Mouse (Mus musculus): ENCODE data around the gene Rbfox1. TPM values are rescaled to one million over a fixed set of nuclear protein-coding genes. Genes with fewer than 3 reads are reported as not detected.

Rbfox1 gene
- polyA plus RNA-seq, 1 experiment from 2014 or later, result 2.9 TPM

GRCm38 (mm10) chr16:7212756-7213155, 1327.6 kb downstream of the Rbfox1 start:
- Histone ChIP-seq H3K9ac (no peak overlapping the region), H3K4me1 (no peaks in the 10 kb centered on the region), H3K4me2 (replicated peaks) (no peak overlapping the region), H3K4me3 (no peak overlapping the region), H3K36me3 (no peaks in the 10 kb centered on the region), H3K27me3 (no peaks in the 10 kb centered on the region), H3K9me3 (no peaks in the 10 kb centered on the region), H3K27ac (no peak overlapping the region)
- ATAC-seq (ENCODE audit: insufficient number of reproducible peaks, insufficient read depth, low FRiP score, low TSS enrichment), result no peak
- WGBS, result 64% methylated on average over 4 of the region's 4 CpGs

- Histone ChIP-seq H3K27me3 (no peaks in the 10 kb centered on the region), H3K9me3 (no peaks in the 10 kb centered on the region), H3K9ac (no peak overlapping the region), H3K4me3 (no peak overlapping the region), H3K4me1 (no peaks in the 10 kb centered on the region), H3K36me3 (no peaks in the 10 kb centered on the region), H3K27ac (no peak overlapping the region), H3K4me2 (replicated peaks) (no peak overlapping the region)
- WGBS, result 66% methylated on average over 2 of the region's 2 CpGs
- ATAC-seq (ENCODE audit: insufficient number of reproducible peaks, insufficient read depth, low FRiP score, low TSS enrichment), result no peak
Measured at GRCm38 (mm10) chr16:7223265-7223664, 1338.1 kb downstream of the Rbfox1 start.

DNA sequence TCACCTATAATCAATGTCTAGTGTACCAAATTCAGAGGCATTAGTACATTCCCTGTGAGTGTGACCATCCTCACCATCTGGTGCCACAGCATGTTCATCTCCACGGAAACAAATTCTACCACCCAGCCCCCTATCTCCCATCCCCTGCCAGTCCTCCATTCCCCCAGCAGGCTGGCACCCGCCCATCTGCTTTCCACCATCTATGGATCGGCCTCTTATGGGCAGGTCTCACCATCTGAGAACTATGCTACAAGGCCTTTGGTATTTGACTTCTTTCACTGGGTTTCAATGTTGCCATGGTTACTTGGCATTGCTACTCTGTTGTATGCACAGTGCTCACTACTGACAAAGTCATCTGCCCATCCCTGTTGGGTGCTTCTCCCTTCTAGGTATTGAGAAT, 1340.8 kb downstream of the Rbfox1 start:
- no peaks in the 10 kb centered on the region for H3K9me3 ChIP-seq
- H3K4me2 ChIP-seq (replicated peaks), result no peak overlapping the region
- H3K27ac ChIP-seq, result no peak overlapping the region
- H3K9ac ChIP-seq, result no peak overlapping the region
- ATAC-seq (ENCODE audit: insufficient number of reproducible peaks, insufficient read depth, low FRiP score, low TSS enrichment), result no peak
- no peaks in the 10 kb centered on the region for H3K27me3 ChIP-seq
- no peak overlapping the region for H3K4me3 ChIP-seq
- 87% methylated on average over 3 of the region's 3 CpGs for WGBS
- no peaks in the 10 kb centered on the region for H3K36me3 ChIP-seq
- H3K4me1 ChIP-seq, result no peaks in the 10 kb centered on the region

DNA sequence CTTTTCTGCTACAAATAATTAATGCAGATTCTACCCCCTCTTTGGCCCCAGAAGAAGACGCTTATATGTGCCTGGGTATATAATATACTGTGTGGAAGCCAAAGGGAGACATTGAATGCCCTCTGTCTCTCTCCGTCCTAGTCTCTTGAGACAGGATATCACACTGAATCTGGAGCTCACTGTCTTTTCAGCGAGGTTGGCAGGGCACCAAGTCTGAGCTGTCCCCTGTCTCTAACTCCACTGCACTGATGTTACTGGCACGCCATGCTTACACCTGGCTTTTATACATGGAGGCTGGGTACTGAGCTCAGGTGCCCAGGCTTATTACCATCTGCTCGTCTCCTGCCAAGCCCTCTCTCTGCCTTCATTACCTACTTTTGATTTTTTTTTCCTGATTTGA, 1343.1 kb downstream of the Rbfox1 start:
- no peaks in the 10 kb centered on the region for H3K4me1 ChIP-seq
- WGBS, result 81% methylated on average over 5 of the region's 5 CpGs
- H3K4me3 ChIP-seq, result no peak overlapping the region
- no peak overlapping the region for H3K9ac ChIP-seq
- no peak overlapping the region for H3K27ac ChIP-seq
- H3K4me2 ChIP-seq (replicated peaks), result no peak overlapping the region
- no peak for ATAC-seq (ENCODE audit: insufficient number of reproducible peaks, insufficient read depth, low FRiP score, low TSS enrichment)
- H3K9me3 ChIP-seq, result no peaks in the 10 kb centered on the region
- H3K36me3 ChIP-seq, result no peaks in the 10 kb centered on the region
- H3K27me3 ChIP-seq, result no peaks in the 10 kb centered on the region

- H3K27me3 ChIP-seq, result no peaks in the 10 kb centered on the region
- H3K4me1 ChIP-seq, result no peaks in the 10 kb centered on the region
- no peak overlapping the region for H3K4me2 ChIP-seq (replicated peaks)
- no peaks in the 10 kb centered on the region for H3K9me3 ChIP-seq
- no peaks in the 10 kb centered on the region for H3K36me3 ChIP-seq
- no peak overlapping the region for H3K27ac ChIP-seq
- no peak for ATAC-seq (ENCODE audit: insufficient number of reproducible peaks, insufficient read depth, low FRiP score, low TSS enrichment)
- 64% methylated on average over 4 of the region's 4 CpGs for WGBS
- no peak overlapping the region for H3K4me3 ChIP-seq
- H3K9ac ChIP-seq, result no peak overlapping the region
Measured at GRCm38 (mm10) chr16:7229232-7229631, 1344.1 kb downstream of the Rbfox1 start.

DNA sequence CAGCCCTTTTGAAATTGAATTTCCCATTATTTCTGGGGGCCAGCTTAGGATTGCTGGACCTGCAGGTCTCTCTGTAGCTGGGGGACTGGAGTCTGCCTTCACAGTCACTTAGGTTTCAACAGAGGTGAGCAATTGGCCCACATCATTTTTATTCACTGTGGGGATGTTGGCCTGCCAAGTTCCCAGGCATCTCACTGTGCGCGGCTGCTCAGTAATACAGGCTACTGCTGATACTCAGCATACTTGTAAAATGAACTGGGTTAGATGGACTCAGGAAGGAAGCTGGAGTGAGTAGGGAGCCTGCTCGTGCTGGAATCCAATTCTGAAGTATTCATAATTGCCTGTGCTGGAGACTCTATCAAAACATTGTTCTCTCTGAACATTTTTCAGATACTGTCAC, 1356.5 kb downstream of the Rbfox1 start:
- no peak overlapping the region for H3K4me2 ChIP-seq (replicated peaks)
- H3K27ac ChIP-seq, result no peak overlapping the region
- no peaks in the 10 kb centered on the region for H3K4me1 ChIP-seq
- no peaks in the 10 kb centered on the region for H3K36me3 ChIP-seq
- no peak for ATAC-seq (ENCODE audit: insufficient number of reproducible peaks, insufficient read depth, low FRiP score, low TSS enrichment)
- no peak overlapping the region for H3K4me3 ChIP-seq
- no peaks in the 10 kb centered on the region for H3K27me3 ChIP-seq
- WGBS, result 65% methylated on average over 3 of the region's 3 CpGs
- no peak overlapping the region for H3K9ac ChIP-seq
- no peaks in the 10 kb centered on the region for H3K9me3 ChIP-seq

- H3K27ac ChIP-seq, result no peak overlapping the region
- no peak overlapping the region for H3K9ac ChIP-seq
- H3K27me3 ChIP-seq, result no peaks in the 10 kb centered on the region
- H3K4me1 ChIP-seq, result no peaks in the 10 kb centered on the region
- WGBS, result 81% methylated on average over 3 of the region's 3 CpGs
- H3K4me3 ChIP-seq, result no peak overlapping the region
- no peak overlapping the region for H3K4me2 ChIP-seq (replicated peaks)
- H3K9me3 ChIP-seq, result no peaks in the 10 kb centered on the region
- ATAC-seq (ENCODE audit: insufficient number of reproducible peaks, insufficient read depth, low FRiP score, low TSS enrichment), result no peak
- H3K36me3 ChIP-seq, result no peaks in the 10 kb centered on the region
Measured at GRCm38 (mm10) chr16:7242501-7242900, 1357.3 kb downstream of the Rbfox1 start.

DNA sequence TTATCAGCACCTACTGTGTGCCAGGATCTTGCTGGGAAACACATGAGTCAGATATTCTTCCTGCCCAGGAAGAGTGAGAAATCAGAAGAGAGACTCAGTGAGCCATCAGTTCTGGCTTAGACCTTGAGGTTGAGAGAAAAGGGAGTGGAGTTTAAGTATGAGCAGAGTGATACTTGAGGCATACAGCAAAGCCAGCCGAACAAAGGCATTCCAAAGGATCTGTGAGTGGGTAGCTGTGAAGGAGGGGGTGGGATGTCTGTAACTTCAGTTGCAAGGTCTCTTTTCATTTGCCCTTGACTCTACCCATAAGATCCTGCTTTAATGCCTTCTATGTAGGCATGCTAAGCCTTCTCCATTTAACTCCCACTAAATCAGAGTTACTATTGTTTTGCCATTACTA, 1359.2 kb downstream of the Rbfox1 start:
- H3K4me3 ChIP-seq, result no peak overlapping the region
- no peaks in the 10 kb centered on the region for H3K9me3 ChIP-seq
- no peak overlapping the region for H3K27ac ChIP-seq
- no peaks in the 10 kb centered on the region for H3K4me1 ChIP-seq
- no peaks in the 10 kb centered on the region for H3K27me3 ChIP-seq
- H3K9ac ChIP-seq, result no peak overlapping the region
- 73% methylated on average over 1 of the region's 1 CpGs for whole genome bisulfite sequencing
- no peaks in the 10 kb centered on the region for H3K36me3 ChIP-seq
- no peak overlapping the region for H3K4me2 ChIP-seq (replicated peaks)
- ATAC-seq (ENCODE audit: insufficient number of reproducible peaks, insufficient read depth, low FRiP score, low TSS enrichment), result no peak

- ATAC-seq (ENCODE audit: insufficient number of reproducible peaks, insufficient read depth, low FRiP score, low TSS enrichment), result no peak
- WGBS, result 78% methylated on average over 4 of the region's 4 CpGs
Measured at GRCm38 (mm10) chr16:7251696-7252095, 1366.5 kb downstream of the Rbfox1 start.

GRCm38 (mm10) chr16:7257366-7257765, 1372.2 kb downstream of the Rbfox1 start:
- no peaks in the 10 kb centered on the region for H3K4me1 ChIP-seq
- 90% methylated on average over 4 of the region's 4 CpGs for WGBS

More at GRCm38 (mm10) chr16:7251696-7252095, 1366.5 kb downstream of the Rbfox1 start:
- Histone ChIP-seq H3K4me2 (replicated peaks) (no peak overlapping the region), H3K27ac (no peak overlapping the region), H3K4me3 (no peak overlapping the region), H3K4me1 (no peaks in the 10 kb centered on the region), H3K9me3 (no peaks in the 10 kb centered on the region), H3K36me3 (no peaks in the 10 kb centered on the region), H3K27me3 (no peaks in the 10 kb centered on the region), H3K9ac (no peak overlapping the region)

DNA sequence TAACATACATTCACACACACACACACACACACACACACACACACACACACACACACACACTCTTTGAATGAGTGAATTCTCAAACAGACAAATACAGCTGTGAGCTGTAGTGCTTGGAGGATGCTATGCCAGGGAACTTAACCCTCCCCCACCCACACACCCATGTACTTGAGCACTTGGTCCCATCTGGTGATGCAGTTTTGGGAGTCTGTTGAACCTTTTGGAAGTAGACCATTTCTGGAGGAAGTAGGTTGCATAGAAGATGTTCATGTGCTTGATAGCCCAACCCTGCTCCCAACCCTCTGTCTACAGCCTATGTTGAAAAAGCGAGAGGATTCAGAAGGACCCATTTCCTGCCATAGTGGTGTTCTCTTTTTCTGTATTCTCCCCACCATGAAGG, 1378.1 kb downstream of the Rbfox1 start:
- no peak overlapping the region for H3K4me3 ChIP-seq
- H3K27ac ChIP-seq, result no peak overlapping the region
- no peak overlapping the region for H3K9ac ChIP-seq
- H3K36me3 ChIP-seq, result no peaks in the 10 kb centered on the region
- no peaks in the 10 kb centered on the region for H3K27me3 ChIP-seq
- no peak overlapping the region for H3K4me2 ChIP-seq (replicated peaks)
- H3K4me1 ChIP-seq, result no peaks in the 10 kb centered on the region; the same call in 1 of the 2 replicates
- H3K9me3 ChIP-seq, result no peaks in the 10 kb centered on the region
- ATAC-seq (ENCODE audit: insufficient number of reproducible peaks, insufficient read depth, low FRiP score, low TSS enrichment), result no peak
- 75% methylated on average over 1 of the region's 1 CpGs for WGBS

More at GRCm38 (mm10) chr16:7257366-7257765, 1372.2 kb downstream of the Rbfox1 start:
- Histone ChIP-seq H3K4me2 (replicated peaks) (no peak overlapping the region), H3K27ac (no peak overlapping the region), H3K27me3 (no peaks in the 10 kb centered on the region), H3K4me3 (no peak overlapping the region), H3K36me3 (no peaks in the 10 kb centered on the region), H3K9ac (no peak overlapping the region), H3K9me3 (no peaks in the 10 kb centered on the region)
- no peak for ATAC-seq (ENCODE audit: insufficient number of reproducible peaks, insufficient read depth, low FRiP score, low TSS enrichment)

GRCm38 (mm10) chr16:7265715-7266114, 1380.6 kb downstream of the Rbfox1 start:
- Histone ChIP-seq H3K27ac (no peak overlapping the region), H3K9ac (no peak overlapping the region), H3K9me3 (no peaks in the 10 kb centered on the region), H3K36me3 (no peaks in the 10 kb centered on the region), H3K27me3 (no peaks in the 10 kb centered on the region), H3K4me2 (replicated peaks) (no peak overlapping the region), H3K4me3 (no peak overlapping the region), H3K4me1 (no peaks in the 10 kb centered on the region; the same call in 1 of the 2 replicates)
- no peak for ATAC-seq (ENCODE audit: insufficient number of reproducible peaks, insufficient read depth, low FRiP score, low TSS enrichment)

GRCm38 (mm10) chr16:7275501-7275900, 1390.3 kb downstream of the Rbfox1 start:
- no peak for ATAC-seq (ENCODE audit: insufficient number of reproducible peaks, insufficient read depth, low FRiP score, low TSS enrichment)
- Histone ChIP-seq H3K9me3 (no peaks in the 10 kb centered on the region), H3K36me3 (no peaks in the 10 kb centered on the region), H3K4me2 (replicated peaks) (no peak overlapping the region), H3K4me3 (no peak overlapping the region), H3K4me1 (no peaks in the 10 kb centered on the region), H3K27ac (no peak overlapping the region), H3K9ac (no peak overlapping the region), H3K27me3 (no peaks in the 10 kb centered on the region)
- WGBS, result 87% methylated on average over 5 of the region's 5 CpGs

All from embryonic facial prominence, embryonic 12.5 days (tissue).